Mouse (Mus musculus) myocyte (in vitro differentiated cells): ENCODE data around the gene Sh3glb2. TPM values are rescaled to one million over a fixed set of nuclear protein-coding genes. Genes with fewer than 3 reads are reported as not detected.
A peak's percentile ranks its signal among the peaks of the same experiment; 100 is the strongest.

Source experiments
- H3K27me3 ChIP-seq: one replicate; pipeline ENCODE4 v1.6.1; 2011; ENCODE audit not compliant: control insufficient read depth, insufficient read depth, insufficient read length
- H3K36me3 ChIP-seq: one replicate; pipeline ENCODE4 v1.6.1; 2011; ENCODE audit not compliant: control insufficient read depth, insufficient read depth
- H3K4me2 ChIP-seq: one replicate; pipeline ENCODE4 v1.6.1; 2011; ENCODE audit warnings: low read depth, control low read depth
- H3K4me3 ChIP-seq: one replicate; pipeline ENCODE4 v1.5.1; 2011; ENCODE audit warnings: mild to moderate bottlenecking, control low read depth, moderate library complexity
- H3K79me2 ChIP-seq: one replicate; pipeline ENCODE4 v1.6.1; 2011; ENCODE audit not compliant: control insufficient read depth, insufficient read depth
- H3ac ChIP-seq: one replicate; pipeline ENCODE4 v1.6.1; 2011; ENCODE audit not compliant: control insufficient read depth, insufficient read length
- CEBPB ChIP-seq: IDR thresholded peaks from 2 replicates; pipeline ENCODE4 v1.6.1; 2011; ENCODE audit warnings: mild to moderate bottlenecking, moderate library complexity; ENCODE audit not compliant: poor library complexity, insufficient read depth, severe bottlenecking
- E2F4 ChIP-seq: IDR thresholded peaks from one replicate; pipeline ENCODE4 v1.6.1; 2011; ENCODE audit warnings: mild to moderate bottlenecking, control low read depth, moderate library complexity; ENCODE audit not compliant: insufficient read depth
- MAX ChIP-seq: IDR thresholded peaks from one replicate; pipeline ENCODE4 v1.6.1; 2011; ENCODE audit warnings: low read depth, mild to moderate bottlenecking, control low read depth
- MYOD1 ChIP-seq, 3 experiments: IDR thresholded peaks; one replicate each; pipeline ENCODE4 v1.6.1; 2011; ENCODE audit warnings: control low read depth in 2 of 3, low read depth in 2 of 3, mild to moderate bottlenecking in 2 of 3, moderate library complexity in 1 of 3; ENCODE audit not compliant: insufficient read length in 2 of 3, control insufficient read depth in 1 of 3
- MYOG ChIP-seq, 3 experiments: IDR thresholded peaks; one replicate each; pipeline ENCODE4 v1.6.1; 2011; ENCODE audit warnings: control low read depth in 2 of 3, low read depth in 2 of 3, mild to moderate bottlenecking in 2 of 3; ENCODE audit not compliant: insufficient read length in 2 of 3, control insufficient read depth in 1 of 3, insufficient read depth in 1 of 3
- POLR2A ChIP-seq: IDR thresholded peaks from one replicate; pipeline ENCODE4 v1.6.1; 2011; ENCODE audit warnings: low read depth, mild to moderate bottlenecking, control low read depth, moderate library complexity; ENCODE audit not compliant: insufficient read length
- POLR2AphosphoS2 ChIP-seq: IDR thresholded peaks from one replicate; pipeline ENCODE4 v1.6.1; 2011; ENCODE audit warnings: low read depth, control low read depth; ENCODE audit not compliant: insufficient read length
- REST ChIP-seq: IDR thresholded peaks from one replicate; pipeline ENCODE4 v1.6.1; 2011; ENCODE audit warnings: mild to moderate bottlenecking, control low read depth, moderate library complexity; ENCODE audit not compliant: insufficient read depth, insufficient read length
- SRF ChIP-seq: IDR thresholded peaks from one replicate; pipeline ENCODE4 v1.6.1; 2011; ENCODE audit warnings: low read depth; ENCODE audit not compliant: control insufficient read depth, insufficient read length
- TCF12 ChIP-seq: IDR thresholded peaks from one replicate; pipeline ENCODE4 v1.6.1; 2011; ENCODE audit warnings: mild to moderate bottlenecking, control low read depth; ENCODE audit not compliant: poor library complexity, insufficient read depth, severe bottlenecking
- TCF3 ChIP-seq: IDR thresholded peaks from one replicate; pipeline ENCODE4 v1.6.1; 2011; ENCODE audit warnings: low read depth, control low read depth; ENCODE audit not compliant: insufficient read length
- USF1 ChIP-seq: IDR thresholded peaks from one replicate; pipeline ENCODE4 v1.6.1; 2011; ENCODE audit warnings: low read depth, mild to moderate bottlenecking, control low read depth, moderate library complexity
- polyA plus RNA-seq: library from polyadenylated mRNA; unstranded; fragments of >200 nt; fragmentation: generic; extraction: Trizol; gene quantifications from one replicate; pipeline ENCODE4 v1.2.1, GENCODE M21; 2012; ENCODE audit warnings: missing spikeins

Sh3glb2 gene
- polyA plus RNA-seq, 1 experiment: 73.7 TPM

DNA sequence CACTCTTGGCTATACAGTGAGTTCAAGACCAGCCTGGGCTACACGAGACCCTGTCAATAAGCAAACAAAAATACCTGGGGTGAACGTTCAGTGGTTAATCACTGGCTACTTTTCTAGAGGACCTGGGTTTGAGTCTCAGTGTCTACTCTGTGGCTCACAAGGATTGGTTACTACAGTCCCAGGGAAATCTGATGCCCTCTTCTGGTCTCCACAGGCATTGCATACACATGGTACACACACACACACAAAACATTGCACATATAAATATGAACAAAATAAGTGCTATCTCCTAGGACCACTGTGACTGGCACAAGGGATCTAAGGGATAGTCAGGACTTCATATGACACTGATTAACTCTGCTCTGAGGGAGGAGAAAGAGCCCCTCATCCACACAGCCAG lies 29.9 kb upstream of the Sh3glb2 start:
- Histone ChIP-seq H3K36me3 (no peaks in the 10 kb centered on the region), H3K79me2 (peaks cover under 1% of the 10 kb centered on the region), H3K27me3 (no peaks in the 10 kb centered on the region), H3K4me2 (no peak overlapping the region), H3ac (no peak overlapping the region), H3K4me3 (no peak overlapping the region)
- TF ChIP-seq TCF12 (no peak), MYOD1 (IDR thresholded peaks at IDR 0.05; ENCODE audit: control insufficient read depth in 1 of 3, insufficient read length in 2 of 3, low read depth in 2 of 3) (no peak), SRF (no peak), POLR2AphosphoS2 (no peak), USF1 (no peak), POLR2A (no peak), E2F4 (no peak), MAX (no peak), REST (no peak), TCF3 (no peak), CEBPB (no peak), MYOG (IDR thresholded peaks at IDR 0.05; ENCODE audit: control insufficient read depth in 1 of 3, insufficient read depth in 1 of 3, insufficient read length in 2 of 3, low read depth in 2 of 3) (no peak)

DNA sequence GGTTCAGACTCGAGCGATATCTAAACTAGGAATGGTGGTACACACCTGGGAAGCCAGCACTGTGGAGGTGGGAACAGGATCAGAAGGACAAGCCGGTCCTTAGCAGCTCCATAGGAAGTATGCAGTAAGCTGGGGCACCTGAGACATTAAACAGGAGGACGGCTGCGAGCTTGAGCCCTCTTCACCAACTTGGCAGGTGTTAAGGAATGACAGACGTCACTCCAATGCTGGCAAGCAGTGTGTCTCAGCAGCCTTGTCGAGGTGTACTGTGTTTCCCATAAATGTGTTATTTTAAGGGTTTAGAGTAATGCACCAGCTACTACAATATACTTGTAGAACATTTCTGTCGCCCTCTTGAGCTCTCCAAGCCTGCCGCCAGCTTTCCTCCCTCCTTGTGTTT lies 27.8 kb upstream of the Sh3glb2 start:
- TF ChIP-seq TCF12 (no peak), POLR2AphosphoS2 (peak; percentile 70), E2F4 (no peak), REST (no peak)
- H3K4me2 ChIP-seq: no peak overlapping the region
- no peaks in the 10 kb centered on the region for H3K36me3 ChIP-seq
- H3ac ChIP-seq: no peak overlapping the region
- H3K27me3 ChIP-seq: no peaks in the 10 kb centered on the region
- H3K4me3 ChIP-seq: no peak overlapping the region
- no peaks in the 10 kb centered on the region for H3K79me2 ChIP-seq

DNA sequence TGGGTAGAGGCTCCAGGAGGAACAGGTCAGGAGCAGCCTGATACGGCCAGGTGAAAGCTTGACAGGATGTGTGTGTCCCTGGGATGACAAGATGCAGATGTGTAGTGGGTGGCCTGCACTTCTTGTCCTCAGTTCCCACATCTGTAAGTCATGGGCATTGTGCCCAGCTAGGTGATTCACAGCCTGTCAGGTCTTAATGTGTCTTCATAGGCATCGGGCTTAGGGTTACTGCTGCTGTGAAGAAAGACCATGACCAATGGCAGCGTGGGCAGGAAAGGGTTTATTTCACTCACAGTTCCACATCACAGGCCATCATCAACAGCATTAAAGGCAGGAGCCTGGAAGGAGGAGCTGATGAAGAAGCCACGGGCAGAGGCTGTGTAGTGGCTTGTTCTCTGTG lies 26.5 kb upstream of the Sh3glb2 start:
- Histone ChIP-seq H3K27me3 (no peaks in the 10 kb centered on the region), H3K4me3 (no peak overlapping the region), H3K36me3 (no peaks in the 10 kb centered on the region), H3K79me2 (no peaks in the 10 kb centered on the region), H3ac (no peak overlapping the region), H3K4me2 (no peak overlapping the region)
- TF ChIP-seq REST (no peak), E2F4 (no peak)

DNA sequence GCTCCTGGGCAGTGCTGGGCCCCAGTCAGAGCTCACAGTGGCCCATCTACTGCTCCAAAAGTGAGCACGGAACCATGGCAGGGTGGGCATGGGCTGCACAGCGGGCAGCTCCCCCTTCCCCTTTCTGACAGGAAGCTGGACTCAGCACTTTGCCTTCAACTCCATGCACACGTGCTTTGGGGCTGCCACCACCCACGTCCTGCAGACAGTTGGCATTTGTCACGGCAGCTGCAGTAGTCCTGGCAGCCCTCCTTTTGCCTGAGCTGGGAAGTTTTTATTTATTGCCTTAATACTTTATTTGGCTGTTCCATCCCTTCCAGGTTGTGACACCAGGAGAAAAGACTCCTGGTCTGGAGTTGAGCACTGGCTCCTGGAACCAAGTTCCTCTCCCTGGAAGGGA lies 25.7 kb upstream of the Sh3glb2 start:
- Histone ChIP-seq H3K27me3 (no peaks in the 10 kb centered on the region), H3K36me3 (no peaks in the 10 kb centered on the region), H3K4me2 (no peak overlapping the region), H3ac (no peak overlapping the region), H3K79me2 (no peaks in the 10 kb centered on the region), H3K4me3 (no peak overlapping the region)
- TF ChIP-seq REST (no peak), TCF3 (peak; percentile 76), E2F4 (no peak), MYOD1 (IDR thresholded peaks at IDR 0.05; ENCODE audit: control insufficient read depth in 1 of 3, insufficient read length in 2 of 3, low read depth in 2 of 3) (peak; percentile 14 to 95 (median 90)), TCF12 (peak; percentile 37), POLR2AphosphoS2 (no peak), MYOG (IDR thresholded peaks at IDR 0.05; ENCODE audit: control insufficient read depth in 1 of 3, insufficient read depth in 1 of 3, insufficient read length in 2 of 3, low read depth in 2 of 3) (peak; percentile 50 to 96 (median 87))

DNA sequence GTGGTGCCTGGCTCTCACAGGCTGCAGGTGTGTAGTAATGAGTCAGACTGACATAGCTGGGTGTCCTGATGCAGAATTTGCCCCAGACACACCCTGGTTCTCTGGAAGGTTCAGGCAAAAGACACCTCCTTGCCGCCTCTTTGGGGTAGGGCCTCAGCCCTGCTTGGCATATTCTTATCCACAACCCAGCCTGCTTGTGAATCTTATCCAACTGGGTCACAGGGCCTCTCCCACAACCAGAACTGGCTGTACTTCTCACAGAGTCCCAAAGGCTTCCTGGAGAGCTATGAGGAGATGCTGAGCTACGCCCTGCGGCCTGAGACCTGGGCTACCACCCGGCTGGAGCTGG lies 22.2 kb upstream of the Sh3glb2 start:
- Histone ChIP-seq H3ac (no peak overlapping the region), H3K4me3 (no peak overlapping the region), H3K79me2 (no peaks in the 10 kb centered on the region), H3K36me3 (peaks cover 6% of the 10 kb centered on the region), H3K4me2 (no peak overlapping the region), H3K27me3 (no peaks in the 10 kb centered on the region)
- TF ChIP-seq REST (no peak), E2F4 (no peak), POLR2AphosphoS2 (no peak), TCF3 (no peak), MYOD1 (IDR thresholded peaks at IDR 0.05; ENCODE audit: control insufficient read depth in 1 of 3, insufficient read length in 2 of 3, low read depth in 2 of 3) (no peak), CEBPB (no peak), POLR2A (no peak), SRF (no peak), MAX (no peak), USF1 (no peak), MYOG (IDR thresholded peaks at IDR 0.05; ENCODE audit: control insufficient read depth in 1 of 3, insufficient read depth in 1 of 3, insufficient read length in 2 of 3, low read depth in 2 of 3) (no peak), TCF12 (no peak)
